Mouse (Mus musculus): ENCODE measurements around the gene AW822073. TPM values are rescaled to one million over a fixed set of nuclear protein-coding genes. Genes with fewer than 3 reads are reported as not detected.
"Not testable (repeated sequence)": the region's sequence is repeated elsewhere in the genome, so short reads cannot be mapped to it uniquely, and the experiment has no call there.

The AW822073 gene
- polyA plus RNA-seq (2014; fragmentation: Nextera tagmentation; extraction: Ambion mirVana) = not detected in 2 replicates

DNA sequence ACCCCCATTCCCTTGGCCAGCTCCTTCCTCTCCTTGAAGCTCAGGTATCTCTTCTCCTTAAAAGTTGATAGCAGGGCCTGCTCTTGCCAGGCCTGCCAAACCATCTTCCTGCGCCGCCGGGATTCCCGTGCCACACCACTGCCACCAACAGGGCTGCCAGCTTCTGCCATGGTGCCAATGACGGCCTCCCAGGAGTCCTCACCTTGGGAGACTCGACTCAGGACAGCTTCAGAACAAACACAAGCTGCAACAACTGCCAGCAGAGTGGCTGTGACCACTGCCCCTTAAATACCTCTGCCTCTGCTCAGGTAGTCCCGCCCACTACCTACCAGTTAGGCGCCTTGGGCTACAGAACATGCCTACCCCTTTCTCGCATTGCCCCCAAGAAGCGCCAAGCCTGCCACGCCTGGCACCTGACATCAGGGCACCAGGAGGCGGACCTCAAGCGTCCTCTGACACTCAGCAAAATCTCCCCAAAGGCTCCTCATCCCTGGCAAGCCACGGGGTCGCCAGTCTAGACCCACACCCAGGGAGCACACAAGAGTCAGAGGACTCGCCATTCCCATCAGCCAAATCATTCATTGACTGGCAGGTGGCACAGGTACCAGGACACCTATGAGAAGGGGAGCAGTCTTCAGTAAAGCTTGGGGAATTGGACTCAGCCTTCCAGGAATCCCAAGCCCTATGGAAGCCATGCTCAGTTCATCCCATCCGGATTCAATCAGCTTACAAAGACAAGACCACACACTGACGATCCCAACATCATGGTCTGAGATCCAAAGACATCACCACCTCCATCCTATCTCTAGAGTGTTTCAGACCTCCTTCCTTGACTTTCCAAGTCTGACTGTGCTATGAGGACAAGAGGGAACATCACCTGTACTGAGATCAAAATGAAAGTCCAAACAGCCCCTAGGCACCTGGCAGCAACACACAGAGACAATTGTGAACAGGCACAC, at the start of gene AW822073:
AW822073 (minus strand) TSS at position 104 of the 959 bp plus-strand sequence.
- DNase-seq (ENCODE audit: low spot score); H3K9ac ChIP-seq (ENCODE audit: low read depth, low read length); H3K4me3 ChIP-seq (ENCODE audit: low read depth, low read length); H3K4me1 ChIP-seq (replicated peaks; ENCODE audit: control insufficient read depth, insufficient read depth, low read length); H3K4me2 ChIP-seq; H3K27me3 ChIP-seq (replicated peaks; ENCODE audit: control insufficient read depth, insufficient read depth, low read length); H3K9me3 ChIP-seq (ENCODE audit: control insufficient read depth, low read length); H3K27ac ChIP-seq (ENCODE audit: low read depth, low read length); ATAC-seq (replicated peaks; ENCODE audit: low FRiP score); H3K36me3 ChIP-seq (ENCODE audit: control insufficient read depth, insufficient read depth, low read length): not testable (repeated sequence)
- 82% methylated on average over 17 of the region's 18 CpGs for WGBS

DNA sequence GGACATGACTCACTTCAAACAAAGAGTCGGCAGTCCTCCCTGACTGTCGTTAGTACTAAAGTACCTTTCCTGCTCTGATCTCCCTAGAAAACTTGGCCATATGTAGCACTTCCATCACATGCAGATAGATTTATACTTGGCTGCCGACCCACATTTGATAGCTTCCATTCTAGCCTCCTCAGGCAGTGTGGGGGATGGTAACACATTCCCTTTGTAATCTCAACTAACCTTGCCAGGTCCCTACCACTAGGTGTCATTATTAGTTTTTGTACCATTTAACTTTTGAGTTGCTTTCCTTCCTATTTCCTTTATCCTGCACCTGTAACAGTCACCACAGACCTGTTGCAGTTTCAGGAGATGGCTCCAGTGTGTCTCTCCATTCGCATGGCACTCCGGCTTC, 33.7 kb upstream of the AW822073 start:
- Histone ChIP-seq H3K27me3 (replicated peaks; ENCODE audit: control insufficient read depth, insufficient read depth, low read length) (no peaks in the 10 kb centered on the region), H3K4me3 (ENCODE audit: low read depth, low read length) (no peak overlapping the region), H3K9me3 (ENCODE audit: control insufficient read depth, low read length) (no peaks in the 10 kb centered on the region), H3K36me3 (ENCODE audit: control insufficient read depth, insufficient read depth, low read length) (peaks cover 6% of the 10 kb centered on the region), H3K4me1 (replicated peaks; ENCODE audit: control insufficient read depth, insufficient read depth, low read length) (peaks cover 6% of the 10 kb centered on the region; the same call in 1 of the 2 replicates), H3K9ac (ENCODE audit: low read depth, low read length) (no peak overlapping the region), H3K27ac (ENCODE audit: low read depth, low read length) (no peak overlapping the region), H3K4me2 (no peak overlapping the region)
- DNase-seq (ENCODE audit: low spot score) (no peak), ATAC-seq (replicated peaks; ENCODE audit: low FRiP score) (no peak)
- 69% methylated on average over 5 of the region's 5 CpGs for WGBS

DNA sequence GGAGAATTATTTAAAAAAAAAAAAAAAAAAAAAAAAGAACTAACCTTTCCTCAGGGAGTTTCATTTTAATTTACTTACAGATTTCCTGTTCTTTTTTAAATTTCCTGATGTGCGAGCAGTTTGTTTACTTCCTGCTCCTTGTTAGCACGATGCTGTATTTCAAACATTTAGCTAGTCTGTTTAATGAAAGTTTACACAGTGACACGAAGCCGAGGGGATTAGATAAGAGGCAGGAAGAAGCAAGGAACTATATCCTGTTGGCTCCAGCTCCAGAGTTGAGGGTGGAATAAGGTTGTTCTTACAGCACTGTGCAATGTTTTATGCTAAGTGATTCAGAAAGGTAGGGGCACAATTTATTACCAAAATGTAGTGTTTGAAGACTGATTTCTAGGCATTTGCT, 31.2 kb upstream of the AW822073 start:
- H3K27ac ChIP-seq (ENCODE audit: low read depth, low read length) = no peak overlapping the region
- peak overlapping the region; percentile 80 for H3K4me3 ChIP-seq (ENCODE audit: low read depth, low read length)
- peak overlapping the region; percentile 69 for H3K9ac ChIP-seq (ENCODE audit: low read depth, low read length)
- H3K4me1 ChIP-seq (replicated peaks; ENCODE audit: control insufficient read depth, insufficient read depth, low read length) = peaks cover 6% of the 10 kb centered on the region; the same call in 1 of the 2 replicates
- H3K4me2 ChIP-seq = peak overlapping the region; percentile 80
- peaks cover 2% of the 10 kb centered on the region; the same call in 1 of the 2 replicates for H3K36me3 ChIP-seq (ENCODE audit: control insufficient read depth, insufficient read depth, low read length)
- ATAC-seq (replicated peaks; ENCODE audit: low FRiP score) (no peak), DNase-seq (ENCODE audit: low spot score) (no peak)
- H3K9me3 ChIP-seq (ENCODE audit: control insufficient read depth, low read length) = no peaks in the 10 kb centered on the region
- WGBS = under 1% methylated on average over 4 of the region's 4 CpGs
- no peaks in the 10 kb centered on the region for H3K27me3 ChIP-seq (replicated peaks; ENCODE audit: control insufficient read depth, insufficient read depth, low read length)

DNA sequence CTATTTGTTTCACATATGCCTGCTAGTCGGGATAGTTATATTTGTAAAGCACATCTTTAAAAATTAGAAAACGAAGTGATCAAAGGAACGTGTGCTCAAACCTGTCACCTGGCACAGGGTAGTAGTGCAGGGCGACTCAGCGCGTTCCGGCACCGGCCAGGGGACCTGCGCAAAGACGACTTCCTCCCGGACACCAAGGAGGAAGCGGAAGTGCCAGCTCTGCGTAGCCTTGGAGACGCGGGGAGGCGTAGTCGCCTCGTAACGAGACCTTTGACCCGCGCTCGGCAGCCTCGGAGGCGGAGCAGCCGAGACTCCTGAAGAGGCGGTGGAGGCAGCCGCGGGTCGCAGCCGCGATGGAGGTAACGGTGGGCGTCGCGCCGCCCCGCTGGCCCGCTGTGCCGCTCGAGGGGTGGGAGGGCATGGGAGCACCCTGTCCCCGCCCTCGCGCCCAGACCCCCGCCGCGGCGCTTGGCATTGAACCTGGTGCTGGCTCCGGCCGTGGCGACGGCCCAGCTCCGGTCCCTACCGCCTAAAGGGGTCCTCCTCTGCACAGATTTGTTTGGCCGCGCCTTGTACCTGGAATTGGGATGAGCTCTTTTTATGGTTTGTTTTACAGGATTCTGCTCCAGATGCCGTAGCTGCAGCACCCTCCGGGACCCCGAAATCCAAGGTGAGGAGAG, 30.6 kb upstream of the AW822073 start, which contains the start of gene Gcc2:
Gcc2 (plus strand) TSS at position 285 of the 680 bp plus-strand sequence.
- H3K4me2 ChIP-seq = peak within 1 kb of the TSS; percentile 80
- under 1% methylated on average over 46 of the region's 58 CpGs for WGBS
- peak within 1 kb of the TSS; percentile 6; the same call in 1 of the 2 replicates for H3K27ac ChIP-seq (ENCODE audit: low read depth, low read length)
- ATAC-seq (replicated peaks; ENCODE audit: low FRiP score) (peak; percentile 99), DNase-seq (ENCODE audit: low spot score) (peak; percentile 91)
- H3K9ac ChIP-seq (ENCODE audit: low read depth, low read length) = peak within 1 kb of the TSS; percentile 69
- H3K27me3 ChIP-seq (replicated peaks; ENCODE audit: control insufficient read depth, insufficient read depth, low read length) = no peaks in the 10 kb centered on the region
- H3K9me3 ChIP-seq (ENCODE audit: control insufficient read depth, low read length) = no peaks in the 10 kb centered on the region
- peaks cover 2% of the 10 kb centered on the region; the same call in 1 of the 2 replicates for H3K36me3 ChIP-seq (ENCODE audit: control insufficient read depth, insufficient read depth, low read length)
- H3K4me1 ChIP-seq (replicated peaks; ENCODE audit: control insufficient read depth, insufficient read depth, low read length) = peaks cover 6% of the 10 kb centered on the region; the same call in 1 of the 2 replicates
- H3K4me3 ChIP-seq (ENCODE audit: low read depth, low read length) = peak within 1 kb of the TSS; percentile 80

DNA sequence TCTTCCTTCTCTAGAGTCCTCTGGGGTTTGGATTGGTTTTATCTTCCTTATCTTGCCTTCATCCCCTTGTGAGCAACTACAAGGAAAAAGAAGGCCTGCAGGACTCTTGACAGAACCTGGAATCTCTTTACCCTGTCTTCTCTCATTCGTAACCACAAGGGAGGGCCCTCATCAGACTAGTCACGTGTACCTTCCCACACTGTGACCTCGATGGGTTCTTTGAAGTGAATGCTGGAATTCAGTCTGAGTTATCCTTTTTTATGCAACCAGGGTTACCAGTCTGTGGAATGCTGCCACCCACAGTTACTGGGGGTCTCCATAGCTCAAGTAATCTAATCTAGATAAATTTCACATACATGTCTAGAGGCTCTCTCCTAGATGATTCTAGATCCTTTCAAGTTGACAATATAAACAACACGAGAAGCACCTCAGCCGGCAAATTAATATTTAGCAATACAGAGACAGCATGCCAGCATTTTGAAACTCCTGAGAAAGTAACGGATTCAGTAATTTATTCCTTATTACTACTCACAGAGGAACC, 30.0 kb upstream of the AW822073 start:
- ATAC-seq (replicated peaks; ENCODE audit: low FRiP score) (peak; percentile 18; the same call in 1 of the 2 replicates), DNase-seq (ENCODE audit: low spot score) (no peak)
- peak overlapping the region; percentile 80 for H3K4me2 ChIP-seq
- no peak overlapping the region for H3K27ac ChIP-seq (ENCODE audit: low read depth, low read length)
- no peaks in the 10 kb centered on the region for H3K9me3 ChIP-seq (ENCODE audit: control insufficient read depth, low read length)
- no peaks in the 10 kb centered on the region; the same call in 1 of the 2 replicates for H3K36me3 ChIP-seq (ENCODE audit: control insufficient read depth, insufficient read depth, low read length)
- H3K27me3 ChIP-seq (replicated peaks; ENCODE audit: control insufficient read depth, insufficient read depth, low read length) = no peaks in the 10 kb centered on the region
- WGBS = 30% methylated on average over 6 of the region's 6 CpGs
- peak overlapping the region; percentile 69 for H3K9ac ChIP-seq (ENCODE audit: low read depth, low read length)
- H3K4me1 ChIP-seq (replicated peaks; ENCODE audit: control insufficient read depth, insufficient read depth, low read length) = peaks cover 6% of the 10 kb centered on the region; the same call in 1 of the 2 replicates
- peak overlapping the region; percentile 80 for H3K4me3 ChIP-seq (ENCODE audit: low read depth, low read length)

DNA sequence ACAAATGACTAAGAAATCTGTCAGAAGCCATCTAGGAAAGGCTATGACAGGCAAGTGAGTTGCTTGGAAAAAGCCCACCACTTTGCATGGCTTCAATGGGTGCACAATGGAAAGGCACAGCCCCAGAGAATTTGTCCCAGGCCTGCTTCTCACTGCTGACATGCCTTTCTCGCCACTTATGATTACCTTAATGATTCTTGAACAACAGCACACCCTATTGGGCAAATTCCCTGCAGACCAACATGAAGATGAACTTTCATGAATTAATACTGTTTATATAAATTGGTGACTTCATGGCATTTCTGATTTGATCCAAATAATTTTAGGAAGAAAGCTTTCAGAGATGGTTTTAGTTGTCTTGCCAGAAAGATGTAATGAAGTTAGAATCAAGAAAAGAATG, 24.8 kb upstream of the AW822073 start:
- Histone ChIP-seq H3K27me3 (replicated peaks; ENCODE audit: control insufficient read depth, insufficient read depth, low read length) (no peaks in the 10 kb centered on the region), H3K36me3 (ENCODE audit: control insufficient read depth, insufficient read depth, low read length) (no peaks in the 10 kb centered on the region), H3K4me3 (ENCODE audit: low read depth, low read length) (no peak overlapping the region), H3K9me3 (ENCODE audit: control insufficient read depth, low read length) (no peaks in the 10 kb centered on the region), H3K27ac (ENCODE audit: low read depth, low read length) (no peak overlapping the region), H3K4me2 (no peak overlapping the region), H3K9ac (ENCODE audit: low read depth, low read length) (no peak overlapping the region), H3K4me1 (replicated peaks; ENCODE audit: control insufficient read depth, insufficient read depth, low read length) (peaks cover under 1% of the 10 kb centered on the region; the same call in 1 of the 2 replicates)
- DNase-seq (ENCODE audit: low spot score) = no peak
- WGBS = 23% methylated on average over 1 of the region's 1 CpGs
- ATAC-seq (replicated peaks; ENCODE audit: low FRiP score) = no peak

DNA sequence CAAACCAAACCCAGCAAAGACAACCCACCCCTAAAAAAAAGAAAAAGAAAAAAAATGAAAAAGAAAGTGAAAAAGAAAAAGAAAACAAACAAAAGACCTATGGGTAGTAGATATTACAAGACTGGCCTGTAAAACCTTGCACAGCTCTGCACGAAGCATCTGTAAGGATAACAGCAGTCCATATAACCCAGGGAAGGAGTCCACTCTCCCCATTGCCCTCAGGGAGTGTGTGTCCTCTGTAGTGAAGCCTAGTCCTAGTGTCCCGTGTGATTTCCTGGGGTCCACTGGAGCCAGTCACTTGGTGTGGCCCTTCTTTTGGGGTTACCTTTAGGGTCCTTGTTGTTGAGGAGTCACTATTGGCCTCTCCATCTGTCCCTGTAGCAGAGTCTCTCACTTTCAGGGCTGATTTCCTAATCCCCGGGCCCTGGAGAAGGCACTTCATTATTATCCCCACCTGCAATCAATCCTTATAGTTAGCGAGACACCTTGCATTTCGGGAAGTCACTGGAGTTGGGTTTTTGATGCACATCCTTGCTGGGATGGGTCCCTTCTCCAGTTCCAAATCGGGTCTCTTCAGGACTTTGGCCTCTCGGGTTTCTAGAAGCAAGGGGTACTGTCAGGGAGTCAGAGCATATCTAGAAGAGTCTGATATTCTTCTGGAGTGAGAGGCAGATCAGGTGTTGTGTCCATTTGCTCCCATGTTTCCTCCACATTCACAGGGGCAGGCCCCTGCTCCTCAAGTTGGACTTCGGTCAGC, 14.4 kb upstream of the AW822073 start:
- H3K36me3 ChIP-seq (ENCODE audit: control insufficient read depth, insufficient read depth, low read length); H3K4me1 ChIP-seq (replicated peaks; ENCODE audit: control insufficient read depth, insufficient read depth, low read length); H3K9me3 ChIP-seq (ENCODE audit: control insufficient read depth, low read length); H3K27me3 ChIP-seq (replicated peaks; ENCODE audit: control insufficient read depth, insufficient read depth, low read length); H3K9ac ChIP-seq (ENCODE audit: low read depth, low read length); H3K4me2 ChIP-seq; H3K27ac ChIP-seq (ENCODE audit: low read depth, low read length); H3K4me3 ChIP-seq (ENCODE audit: low read depth, low read length): not testable (repeated sequence)
- ATAC-seq (replicated peaks; ENCODE audit: low FRiP score) = peak; percentile 80
- WGBS = 75% methylated on average over 8 of the region's 8 CpGs
- DNase-seq (ENCODE audit: low spot score) = peak; percentile 70

DNA sequence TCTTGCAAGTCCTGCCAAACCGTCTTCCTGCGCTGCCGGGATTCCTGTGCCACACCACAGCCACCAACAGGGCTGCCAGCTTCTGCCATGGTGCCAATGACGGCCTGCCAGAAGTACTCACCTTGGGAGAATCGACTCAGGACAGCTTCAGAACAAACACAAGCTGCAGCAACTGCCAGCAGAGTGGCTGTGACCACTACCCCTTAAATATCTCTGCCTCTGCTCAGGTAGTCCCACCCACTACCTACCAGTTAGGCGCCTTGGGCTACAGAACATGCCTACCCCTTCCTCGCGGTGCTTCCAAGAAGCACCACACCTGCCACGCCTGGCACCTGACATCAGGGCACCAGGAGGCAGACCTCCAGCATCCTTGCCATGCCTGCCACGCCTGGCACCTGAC, 11.9 kb upstream of the AW822073 start, which contains the start of gene Gm4981:
Gm4981 (minus strand) TSS at position 89 of the 400 bp plus-strand sequence.
- Histone ChIP-seq H3K9me3 (ENCODE audit: control insufficient read depth, low read length) (peaks cover 7% of the 10 kb centered on the region), H3K4me3 (ENCODE audit: low read depth, low read length) (no peak within 1 kb of the TSS), H3K27me3 (replicated peaks; ENCODE audit: control insufficient read depth, insufficient read depth, low read length) (no peaks in the 10 kb centered on the region), H3K9ac (ENCODE audit: low read depth, low read length) (no peak within 1 kb of the TSS), H3K4me1 (replicated peaks; ENCODE audit: control insufficient read depth, insufficient read depth, low read length) (no peaks in the 10 kb centered on the region), H3K27ac (ENCODE audit: low read depth, low read length) (no peak within 1 kb of the TSS), H3K4me2 (no peak within 1 kb of the TSS), H3K36me3 (ENCODE audit: control insufficient read depth, insufficient read depth, low read length) (no peaks in the 10 kb centered on the region)
- DNase-seq (ENCODE audit: low spot score) = no peak
- ATAC-seq (replicated peaks; ENCODE audit: low FRiP score) = no peak
- WGBS = 78% methylated on average over 10 of the region's 10 CpGs

All from liver, embryonic 11.5 days (tissue).